Mouse (Mus musculus): ENCODE results near the gene Ppp1r12b. TPM values are rescaled to one million over a fixed set of nuclear protein-coding genes. Genes with fewer than 3 reads are reported as not detected.

Gene Ppp1r12b
- total and polyA plus RNA-seq, 3 experiments, result 0.64 to 1.8 (median 1.6) TPM

- H3K36me3 ChIP-seq (replicated peaks in 1 of 2; ENCODE audit: control insufficient read depth in 1 of 2, insufficient read depth in 1 of 2, low read length in 1 of 2), result no peaks in the 10 kb centered on the region
- DNase-seq (ENCODE audit: extremely low read depth), result no peak
- no peaks in the 10 kb centered on the region for H3K79me2 ChIP-seq (replicated peaks; ENCODE audit: control insufficient read depth, extremely low read depth, insufficient read depth, poor library complexity, severe bottlenecking)
- no peak overlapping the region for H3K27ac ChIP-seq (ENCODE audit: insufficient read depth, low read depth)
- TF ChIP-seq JUN (IDR thresholded peaks at IDR 0.05; ENCODE audit: insufficient read depth, low read depth, low read length) (no peak), JUND (conservative IDR thresholded peaks at IDR 0.05; ENCODE audit: low read depth, low read length) (no peak), E2F4 (IDR thresholded peaks at IDR 0.05; ENCODE audit: insufficient replicate concordance, low read depth, low read length) (no peak), SMC3 (IDR thresholded peaks at IDR 0.05; ENCODE audit: low read depth, low read length) (no peak), POLR2AphosphoS2 (IDR thresholded peaks at IDR 0.05; ENCODE audit: low read depth, low read length) (no peak), MEF2A (IDR thresholded peaks at IDR 0.05; ENCODE audit: borderline replicate concordance, low read depth, low read length) (no peak), PAX5 (IDR thresholded peaks at IDR 0.05; ENCODE audit: low read length) (no peak), POLR2A (IDR thresholded peaks at IDR 0.05; ENCODE audit: low read depth, low read length) (no peak), MAX (IDR thresholded peaks at IDR 0.05; ENCODE audit: low read length) (no peak)
- H3K9me3 ChIP-seq (replicated peaks; ENCODE audit: low read length), result no peaks in the 10 kb centered on the region
- in situ Hi-C loops (cut with MboI; ENCODE audit: low pct_ligation_motif_present, low pct_unique_long_range_greater_than_20kb, low sequenced_read_pairs) (no loop called here), dilution Hi-C loops (cut with MboI; ENCODE audit: extremely low pct_ligation_motif_present, extremely low pct_unique_long_range_greater_than_20kb, low sequenced_read_pairs) (no loop called here)
- H3K4me2 ChIP-seq (ENCODE audit: insufficient read depth, low read depth, poor library complexity, severe bottlenecking), result no peak overlapping the region
- H3K4me1 ChIP-seq (ENCODE audit: control insufficient read depth in 1 of 2, insufficient read depth in 2 of 2), result peaks cover 0 to 18% of the 10 kb centered on the region in 2 experiments; a peak in 2 of 4 replicates
- H3K4me3 ChIP-seq (replicated peaks in 1 of 3; ENCODE audit: low read depth in 2 of 3, low read length in 2 of 3, poor library complexity in 1 of 3), result no peak overlapping the region
- peaks cover 2% of the 10 kb centered on the region for H3K27me3 ChIP-seq (replicated peaks)
- no peak overlapping the region for H3K9ac ChIP-seq (ENCODE audit: insufficient read depth, low read depth)
Observed at GRCm38 (mm10) chr1:135003346-135003745, 47.6 kb upstream of the Ppp1r12b start.

GRCm38 (mm10) chr1:135000527-135000926 lies 44.8 kb upstream of the Ppp1r12b start:
- no peak overlapping the region for H3K27ac ChIP-seq (ENCODE audit: insufficient read depth, low read depth)
- no peaks in the 10 kb centered on the region for H3K36me3 ChIP-seq (replicated peaks in 1 of 2; ENCODE audit: control insufficient read depth in 1 of 2, insufficient read depth in 1 of 2, low read length in 1 of 2)
- H3K9ac ChIP-seq (ENCODE audit: insufficient read depth, low read depth), result no peak overlapping the region
- peaks cover 0 to 14% of the 10 kb centered on the region in 2 experiments; a peak in 2 of 4 replicates for H3K4me1 ChIP-seq (ENCODE audit: control insufficient read depth in 1 of 2, insufficient read depth in 2 of 2)
- no peaks in the 10 kb centered on the region for H3K79me2 ChIP-seq (replicated peaks; ENCODE audit: control insufficient read depth, extremely low read depth, insufficient read depth, poor library complexity, severe bottlenecking)
- in situ Hi-C loops (cut with MboI; ENCODE audit: low pct_ligation_motif_present, low pct_unique_long_range_greater_than_20kb, low sequenced_read_pairs) (no loop called here), dilution Hi-C loops (cut with MboI; ENCODE audit: extremely low pct_ligation_motif_present, extremely low pct_unique_long_range_greater_than_20kb, low sequenced_read_pairs) (no loop called here)
- H3K4me3 ChIP-seq (replicated peaks in 1 of 3; ENCODE audit: low read depth in 2 of 3, low read length in 2 of 3, poor library complexity in 1 of 3), result no peak overlapping the region
- TF ChIP-seq CHD2 (IDR thresholded peaks at IDR 0.05; ENCODE audit: low read length) (no peak), JUND (conservative IDR thresholded peaks at IDR 0.05; ENCODE audit: low read depth, low read length) (no peak), ELF1 (IDR thresholded peaks at IDR 0.05; ENCODE audit: low read depth, low read length) (peak; percentile 50; the same call in 1 of the 2 replicates), BHLHE40 (IDR thresholded peaks at IDR 0.05; ENCODE audit: low read depth, low read length) (no peak), USF2 (conservative IDR thresholded peaks at IDR 0.05; ENCODE audit: low read depth, low read length) (no peak), UBTF (IDR thresholded peaks at IDR 0.05; ENCODE audit: low read depth, low read length) (no peak)
- H3K27me3 ChIP-seq (replicated peaks), result peaks cover 2% of the 10 kb centered on the region
- peak; percentile 39 for DNase-seq (ENCODE audit: extremely low read depth)
- H3K4me2 ChIP-seq (ENCODE audit: insufficient read depth, low read depth, poor library complexity, severe bottlenecking), result no peak overlapping the region
- no peaks in the 10 kb centered on the region for H3K9me3 ChIP-seq (replicated peaks; ENCODE audit: low read length)

GRCm38 (mm10) chr1:134998231-134998630 lies 42.5 kb upstream of the Ppp1r12b start:
- no peak for DNase-seq (ENCODE audit: extremely low read depth)
- H3K27ac ChIP-seq (ENCODE audit: insufficient read depth, low read depth), result no peak overlapping the region
- H3K9me3 ChIP-seq (replicated peaks; ENCODE audit: low read length), result no peaks in the 10 kb centered on the region
- dilution Hi-C loops (cut with MboI; ENCODE audit: extremely low pct_ligation_motif_present, extremely low pct_unique_long_range_greater_than_20kb, low sequenced_read_pairs) (no loop called here), in situ Hi-C loops (cut with MboI; ENCODE audit: low pct_ligation_motif_present, low pct_unique_long_range_greater_than_20kb, low sequenced_read_pairs) (no loop called here)
- H3K4me1 ChIP-seq (ENCODE audit: control insufficient read depth in 1 of 2, insufficient read depth in 2 of 2), result peaks cover 0 to 14% of the 10 kb centered on the region in 2 experiments; a peak in 2 of 4 replicates
- H3K4me2 ChIP-seq (ENCODE audit: insufficient read depth, low read depth, poor library complexity, severe bottlenecking), result no peak overlapping the region
- no peak overlapping the region for H3K4me3 ChIP-seq (replicated peaks in 1 of 3; ENCODE audit: low read depth in 2 of 3, low read length in 2 of 3, poor library complexity in 1 of 3)
- TF ChIP-seq HCFC1 (IDR thresholded peaks at IDR 0.05; ENCODE audit: low read depth, low read length) (no peak), SIN3A (IDR thresholded peaks at IDR 0.05; ENCODE audit: low read length) (no peak), NELFE (IDR thresholded peaks at IDR 0.05; ENCODE audit: low read depth, low read length) (no peak), USF2 (conservative IDR thresholded peaks at IDR 0.05; ENCODE audit: low read depth, low read length) (no peak), CTCF (conservative IDR thresholded peaks at IDR 0.05 in 1 of 2, IDR thresholded peaks at IDR 0.05 in 1 of 2; ENCODE audit: low read depth in 2 of 2, low read length in 2 of 2) (no peak), POLR2AphosphoS2 (IDR thresholded peaks at IDR 0.05; ENCODE audit: low read depth, low read length) (no peak)
- H3K9ac ChIP-seq (ENCODE audit: insufficient read depth, low read depth), result no peak overlapping the region
- H3K36me3 ChIP-seq (replicated peaks in 1 of 2; ENCODE audit: control insufficient read depth in 1 of 2, insufficient read depth in 1 of 2, low read length in 1 of 2), result no peaks in the 10 kb centered on the region
- H3K27me3 ChIP-seq (replicated peaks), result peaks cover 7% of the 10 kb centered on the region
- no peaks in the 10 kb centered on the region for H3K79me2 ChIP-seq (replicated peaks; ENCODE audit: control insufficient read depth, extremely low read depth, insufficient read depth, poor library complexity, severe bottlenecking)

Measured in CH12.LX (cell line).